Mouse (Mus musculus) neural tube, embryonic 11.5 days (tissue): ENCODE results near the gene Taf9. TPM values are rescaled to one million over a fixed set of nuclear protein-coding genes. Genes with fewer than 3 reads are reported as not detected.

Source experiments
- ATAC-seq: fragments of 200-750 bp; cut with Nextera tagmentation; 2 replicates; pipeline ENCODE4 v1.8.0; 2017; ENCODE audit warnings: moderate number of reproducible peaks, mild to moderate bottlenecking, moderate TSS enrichment, moderate library complexity; ENCODE audit not compliant: insufficient read depth, low FRiP score, low TSS enrichment
- DNase-seq: peaks from one replicate; pipeline ENCODE4 v3.0.0-alpha.2; 2015; ENCODE audit warnings: low spot score
- H3K27ac ChIP-seq: fragments of 300-500 bp; sonication (generic); 2 replicates; pipeline ENCODE4 v1.5.1; 2014; ENCODE audit warnings: low read depth, mild to moderate bottlenecking, low read length
- H3K27me3 ChIP-seq: fragments of 300-500 bp; sonication (generic); 2 replicates; pipeline ENCODE4 v1.6.1; 2014; ENCODE audit warnings: mild to moderate bottlenecking, low read length, mixed read lengths; ENCODE audit not compliant: control insufficient read depth, insufficient read depth
- H3K36me3 ChIP-seq: fragments of 300-500 bp; sonication (generic); 2 replicates; pipeline ENCODE4 v1.6.1; 2014; ENCODE audit warnings: mild to moderate bottlenecking, low read length, moderate library complexity, mixed read lengths; ENCODE audit not compliant: control insufficient read depth, insufficient read depth
- H3K4me1 ChIP-seq: fragments of 300-500 bp; sonication (generic); 2 replicates; pipeline ENCODE4 v1.6.1; 2014; ENCODE audit warnings: low read length, mixed read lengths; ENCODE audit not compliant: control insufficient read depth, insufficient read depth
- H3K4me2 ChIP-seq: fragments of 300-500 bp; sonication (generic); 2 replicates; pipeline ENCODE4 v1.6.1; 2014; ENCODE audit warnings: low read depth, mild to moderate bottlenecking, moderate library complexity
- H3K4me3 ChIP-seq: fragments of 300-500 bp; sonication (generic); 2 replicates; pipeline ENCODE4 v1.5.1; 2014; ENCODE audit warnings: low read depth, low read length
- H3K9ac ChIP-seq: fragments of 300-500 bp; sonication (generic); 2 replicates; pipeline ENCODE4 v1.6.1; 2014; ENCODE audit warnings: mild to moderate bottlenecking, low read length
- H3K9me3 ChIP-seq: fragments of 300-500 bp; sonication (generic); 2 replicates; pipeline ENCODE4 v1.6.1; 2016; ENCODE audit warnings: low read length; ENCODE audit not compliant: control insufficient read depth
- WGBS: fragments of 180-500 bp; shearing (Covaris S2); extraction: QIAGEN DNeasy Blood & Tissue Kit; methylation state at CpG from one replicate; pipeline ENCODE4 v1.1.7; 2014; 5-methylcytosine and 5-hydroxymethylcytosine counted together
- polyA plus RNA-seq: library from polyadenylated mRNA; unstranded; fragments of >200 nt; fragmentation: Nextera tagmentation; extraction: Ambion mirVana; gene quantifications from 2 replicates; pipeline ENCODE4 v1.2.1, GENCODE M21; 2014

Gene Taf9
- polyA plus RNA-seq, 1 experiment from 2014 or later = 16.4 TPM

GRCm38 (mm10) chr13:100684355-100684754 is 33.0 kb downstream of the Taf9 start:
- Histone ChIP-seq H3K9me3 (no peaks in the 10 kb centered on the region), H3K27me3 (no peaks in the 10 kb centered on the region), H3K9ac (no peak overlapping the region), H3K36me3 (no peaks in the 10 kb centered on the region), H3K4me2 (no peak overlapping the region), H3K4me3 (no peak overlapping the region), H3K4me1 (no peaks in the 10 kb centered on the region), H3K27ac (no peak overlapping the region)
- ATAC-seq (no peak), DNase-seq (no peak)
- 70% methylated on average over 2 of the region's 2 CpGs for WGBS

GRCm38 (mm10) chr13:100687513-100687912 is 36.1 kb downstream of the Taf9 start:
- DNase-seq (no peak), ATAC-seq (no peak)
- H3K27me3 ChIP-seq = no peaks in the 10 kb centered on the region
- H3K9ac ChIP-seq = no peak overlapping the region
- WGBS = 73% methylated on average over 7 of the region's 7 CpGs
- no peak overlapping the region for H3K4me2 ChIP-seq
- no peaks in the 10 kb centered on the region for H3K36me3 ChIP-seq
- no peak overlapping the region for H3K4me3 ChIP-seq
- no peaks in the 10 kb centered on the region for H3K9me3 ChIP-seq
- no peaks in the 10 kb centered on the region for H3K4me1 ChIP-seq
- H3K27ac ChIP-seq = no peak overlapping the region

- no peak overlapping the region for H3K27ac ChIP-seq
Observed at GRCm38 (mm10) chr13:100697541-100697940, 46.2 kb downstream of the Taf9 start.

GRCm38 (mm10) chr13:100698866-100699265 is 47.5 kb downstream of the Taf9 start:
- Histone ChIP-seq H3K27ac (no peak overlapping the region), H3K9ac (no peak overlapping the region), H3K27me3 (no peaks in the 10 kb centered on the region), H3K4me2 (no peak overlapping the region), H3K4me3 (no peak overlapping the region), H3K4me1 (no peaks in the 10 kb centered on the region), H3K9me3 (no peaks in the 10 kb centered on the region), H3K36me3 (peaks cover 13% of the 10 kb centered on the region)
- DNase-seq = no peak
- ATAC-seq = no peak
- WGBS = 96% methylated on average over 10 of the region's 10 CpGs

More at GRCm38 (mm10) chr13:100697541-100697940, 46.2 kb downstream of the Taf9 start:
- no peak overlapping the region for H3K4me2 ChIP-seq
- H3K9ac ChIP-seq = no peak overlapping the region
- H3K36me3 ChIP-seq = peaks cover 8% of the 10 kb centered on the region
- no peak for ATAC-seq
- H3K4me1 ChIP-seq = no peaks in the 10 kb centered on the region
- no peaks in the 10 kb centered on the region for H3K27me3 ChIP-seq
- no peaks in the 10 kb centered on the region for H3K9me3 ChIP-seq
- WGBS = 95% methylated on average over 3 of the region's 3 CpGs
- DNase-seq = no peak
- no peak overlapping the region for H3K4me3 ChIP-seq

GRCm38 (mm10) chr13:100703468-100703867 is 52.1 kb downstream of the Taf9 start:
- Histone ChIP-seq H3K4me3 (no peak overlapping the region), H3K36me3 (peaks cover 28% of the 10 kb centered on the region), H3K9me3 (no peaks in the 10 kb centered on the region), H3K4me2 (no peak overlapping the region), H3K4me1 (no peaks in the 10 kb centered on the region), H3K27ac (no peak overlapping the region), H3K27me3 (no peaks in the 10 kb centered on the region), H3K9ac (no peak overlapping the region)
- no peak for DNase-seq
- ATAC-seq = no peak
- 99% methylated on average over 2 of the region's 2 CpGs for WGBS

Other genes starting within 250 kb of the Taf9 start
- not detected in 2 replicates for gene Naip1, start 198.7 kb upstream of the Taf9 start, polyA plus RNA-seq
- 86.0 and 86.6 TPM in 2 replicates for gene Gtf2h2, start 159.0 kb upstream of the Taf9 start, polyA plus RNA-seq
- 1.3 and 1.5 TPM in 2 replicates for gene Ocln, start 98.9 kb upstream of the Taf9 start, polyA plus RNA-seq
- gene Marveld2, start 34.6 kb upstream of the Taf9 start, polyA plus RNA-seq = 2.4 and 2.6 TPM in 2 replicates
- gene Ak6, start 600 bp upstream of the Taf9 start, polyA plus RNA-seq = 334 and 336 TPM in 2 replicates
- 25.3 and 28.2 TPM in 2 replicates for gene Rad17, start 528 bp upstream of the Taf9 start, polyA plus RNA-seq
- gene Ccdc125, start 18.1 kb downstream of the Taf9 start, polyA plus RNA-seq = 2.0 and 2.3 TPM in 2 replicates
- gene Cdk7, start 79.4 kb downstream of the Taf9 start, polyA plus RNA-seq = 69.0 and 77.0 TPM in 2 replicates
- 129 and 144 TPM in 2 replicates for gene Mrps36, start 93.1 kb downstream of the Taf9 start, polyA plus RNA-seq
- 44.0 and 48.3 TPM in 2 replicates for gene Cenph, start 124.3 kb downstream of the Taf9 start, polyA plus RNA-seq
- gene Ccnb1, start 135.0 kb downstream of the Taf9 start, polyA plus RNA-seq = 343 and 345 TPM in 2 replicates
- 48.2 and 49.8 TPM in 2 replicates for gene Slc30a5, start 181.8 kb downstream of the Taf9 start, polyA plus RNA-seq